Mouse (Mus musculus) gastrocnemius, adult 2 months (tissue): Measurements from ENCODE around the gene St6galnac5. TPM values are rescaled to one million over a fixed set of nuclear protein-coding genes. Genes with fewer than 3 reads are reported as not detected.

Experiments used
- DNase-seq: peaks from one replicate; pipeline ENCODE4 v3.0.0; 2022
- H3K27ac ChIP-seq: fragments of 200-600 bp; 2 replicates; pipeline ENCODE4 v1.8.1; 2022; ENCODE audit warnings: mild to moderate bottlenecking
- H3K4me3 ChIP-seq: fragments of 200-600 bp; 2 replicates; pipeline ENCODE4 v1.8.1; 2022; ENCODE audit warnings: mild to moderate bottlenecking, moderate library complexity
- CTCF ChIP-seq: fragments of 200-600 bp; IDR thresholded peaks from 2 replicates; pipeline ENCODE4 v1.8.1; 2022; ENCODE audit warnings: antibody characterized with exemption, mild to moderate bottlenecking, moderate library complexity
- intact Hi-C: fragments of 180-260 bp; cut with DNase I; formaldehyde crosslinking; loops from one replicate; pipeline ENCODE4 v1.15.1; 2025
- total RNA-seq, 2 experiments: library from RNA; stranded (reverse); gene quantifications; 2 replicates each; pipeline ENCODE4 v1.2.3; 2021

Gene St6galnac5
- total RNA-seq, 2 experiments from 2014 or later: 0.17 to 0.33 TPM

DNA sequence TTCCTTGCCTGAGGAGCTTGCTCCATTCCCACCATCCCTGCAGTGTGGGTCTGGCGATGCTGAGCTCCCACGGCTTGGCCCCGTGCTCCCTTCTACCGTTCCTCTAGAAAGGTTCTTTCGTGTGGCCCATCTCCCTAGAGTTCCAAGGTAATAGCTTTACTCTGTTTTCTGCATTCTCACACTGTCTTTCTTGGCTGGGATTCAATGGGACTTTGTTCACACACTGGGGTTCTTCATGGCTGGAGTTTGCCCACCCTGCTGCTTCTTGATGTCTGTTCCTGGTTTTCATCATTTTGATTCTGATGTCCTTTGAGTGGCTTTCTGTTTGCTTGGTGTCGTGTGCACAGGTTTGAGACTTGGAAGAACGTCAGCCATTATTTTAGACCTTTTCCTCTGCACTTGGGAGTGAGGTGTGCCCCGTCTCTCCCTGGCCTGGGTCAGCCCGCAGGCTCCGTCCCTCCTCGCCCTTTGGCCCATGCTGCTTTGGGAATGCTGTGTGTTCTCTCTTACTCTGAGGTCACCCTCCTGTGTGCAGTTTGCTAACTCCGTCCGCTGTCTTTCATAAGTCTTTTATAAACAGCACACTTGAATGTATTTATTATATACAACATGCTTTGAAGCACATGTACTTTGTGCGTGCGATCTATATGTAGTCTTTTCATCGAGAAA lies 205.0 kb downstream of the St6galnac5 start:
- DNase-seq: no peak
- intact Hi-C loops: no loop called here
- H3K4me3 ChIP-seq: no peak overlapping the region
- TF ChIP-seq CTCF: no peak
- no peak overlapping the region for H3K27ac ChIP-seq

DNA sequence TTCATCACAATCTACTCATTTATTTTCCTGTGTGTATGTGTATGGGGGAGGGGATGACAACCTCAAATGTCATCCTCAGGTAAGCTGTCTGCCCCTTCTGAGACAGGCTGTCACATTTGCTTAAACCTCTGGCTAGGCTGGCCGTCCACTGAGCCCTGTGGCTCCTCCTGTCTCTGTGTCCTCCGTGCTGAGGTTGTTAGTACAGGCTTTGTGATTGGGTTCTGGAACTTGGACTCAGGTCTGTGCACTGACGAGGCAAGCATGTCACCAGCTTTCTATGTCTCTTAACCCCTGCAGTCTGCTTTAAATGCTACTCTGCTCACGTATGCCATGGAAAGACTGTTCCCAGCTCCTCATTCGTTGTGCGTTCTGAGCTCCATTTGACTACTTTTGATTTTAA lies 205.7 kb downstream of the St6galnac5 start:
- Histone ChIP-seq H3K4me3 (no peak overlapping the region), H3K27ac (no peak overlapping the region)
- no peak for DNase-seq
- no peak for TF ChIP-seq CTCF
- intact Hi-C loops: no loop called here

DNA sequence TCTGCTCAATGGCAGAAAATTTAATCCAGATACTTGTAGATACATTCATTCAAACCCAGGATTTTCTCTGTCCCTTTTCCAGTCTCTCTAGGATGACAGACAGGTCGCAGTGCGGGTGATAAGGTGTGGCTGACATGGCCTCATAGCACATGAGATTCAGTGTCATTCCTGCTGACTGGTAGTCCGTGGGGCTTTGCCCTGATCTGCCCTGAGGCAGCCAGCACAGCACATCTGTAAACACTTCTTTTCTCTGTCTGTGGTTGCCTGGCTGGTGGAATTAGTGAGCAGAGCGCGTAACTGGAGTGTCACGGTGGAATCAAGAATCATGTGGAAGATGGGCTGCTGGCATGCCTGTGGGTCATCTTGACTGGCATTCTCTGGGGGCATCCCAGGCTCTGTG lies 212.0 kb downstream of the St6galnac5 start:
- H3K27ac ChIP-seq: no peak overlapping the region
- H3K4me3 ChIP-seq: no peak overlapping the region
- intact Hi-C loops: no loop called here
- TF ChIP-seq CTCF: no peak
- no peak for DNase-seq

DNA sequence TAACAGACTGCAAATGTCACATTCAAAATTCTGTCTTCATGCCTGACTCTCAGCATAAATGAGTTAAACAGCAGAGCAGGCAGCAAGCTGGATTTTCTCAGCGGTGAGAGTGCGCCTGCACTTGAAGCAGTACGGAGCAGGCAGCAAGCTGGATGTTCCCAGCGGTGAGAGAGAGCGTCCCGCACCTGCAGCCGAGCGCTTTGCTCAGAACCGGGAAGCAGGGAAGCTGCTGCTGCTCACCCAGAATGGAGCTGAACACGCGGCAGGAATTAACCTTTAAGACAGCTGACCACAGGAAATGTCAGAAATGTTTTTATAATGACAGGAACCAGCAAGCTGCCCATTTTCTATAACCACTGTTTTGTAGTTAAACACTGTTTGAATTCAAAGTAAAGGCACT lies 214.6 kb downstream of the St6galnac5 start:
- TF ChIP-seq CTCF: no peak
- intact Hi-C loops: no loop called here
- Histone ChIP-seq H3K27ac (no peak overlapping the region), H3K4me3 (no peak overlapping the region)
- no peak for DNase-seq
